8 mouse cellular contexts compared by ENCODE assay signal in genomic region chr2:147013194-147013969, GRCm38 (mm10). TPM values are rescaled to one million over a fixed set of nuclear protein-coding genes. Genes with fewer than 3 reads are reported as not detected.
DNase-seq lines count a peak whose midpoint lies in the region; ATAC-seq and TF ChIP-seq lines count a peak whose summit lies in the region.

No protein-coding gene starts in this region.

- DNase-seq in ovary, adult 18-20 months (ENCODE audit: low spot score), result peak; percentile 61
- no peak for DNase-seq in ovary, postnatal 14 days (ENCODE audit: low spot score)
- DNase-seq in embryo, embryonic 10.5 days (ENCODE audit: low spot score), result peak; percentile 93
- peak; percentile 33 to 75 for DNase-seq in gastrocnemius, postnatal 4 days (ENCODE audit: low spot score in 2 of 2)

- under 1% methylated on average over 59 of the region's 59 CpGs for WGBS in intestine, postnatal 0 days
- under 1% methylated on average over 53 of the region's 59 CpGs for WGBS in limb, embryonic 15.5 days
- under 1% methylated on average over 59 of the region's 59 CpGs for WGBS in midbrain, embryonic 15.5 days
- under 1% methylated on average over 56 of the region's 59 CpGs for WGBS in stomach, embryonic 15.5 days

- ATAC-seq in intestine, postnatal 0 days, result peak; percentile 85
- ATAC-seq in limb, embryonic 15.5 days (ENCODE audit: insufficient number of reproducible peaks, low FRiP score, low TSS enrichment, low read depth), result peak; percentile 86
- ATAC-seq in midbrain, embryonic 15.5 days (replicated peaks), result peak; percentile 93
- peak; percentile 80 for ATAC-seq in stomach, embryonic 15.5 days (ENCODE audit: insufficient read depth, low FRiP score, low read depth)

- H3K9me3 ChIP-seq in intestine, postnatal 0 days (ENCODE audit: control insufficient read depth), result no peaks in the 10 kb centered on the region
- H3K9me3 ChIP-seq in limb, embryonic 15.5 days, result no peaks in the 10 kb centered on the region
- no peaks in the 10 kb centered on the region for H3K9me3 ChIP-seq in midbrain, embryonic 15.5 days
- H3K9me3 ChIP-seq in stomach, embryonic 15.5 days, result no peaks in the 10 kb centered on the region

- H3K4me2 ChIP-seq in intestine, postnatal 0 days (replicated peaks; ENCODE audit: low read depth), result peak overlapping the region; percentile 75
- peak overlapping the region; percentile 57 for H3K4me2 ChIP-seq in limb, embryonic 15.5 days
- H3K4me2 ChIP-seq in midbrain, embryonic 15.5 days, result peak overlapping the region; percentile 55
- peak overlapping the region; percentile 66 for H3K4me2 ChIP-seq in stomach, embryonic 15.5 days

- H3K27ac ChIP-seq in intestine, postnatal 0 days (ENCODE audit: low read depth, low read length), result peak overlapping the region; percentile 99
- peak overlapping the region; percentile 99 for H3K27ac ChIP-seq in limb, embryonic 15.5 days
- H3K27ac ChIP-seq in midbrain, embryonic 15.5 days, result peak overlapping the region; percentile 99
- H3K27ac ChIP-seq in stomach, embryonic 15.5 days, result peak overlapping the region; percentile 99

- no peaks in the 10 kb centered on the region for H3K36me3 ChIP-seq in intestine, postnatal 0 days (ENCODE audit: control insufficient read depth, insufficient read depth)
- 0 out of 2 replicates have a peak, but pooled peaks cover 4% of the 10 kb centered on the region for H3K36me3 ChIP-seq in limb, embryonic 15.5 days
- H3K36me3 ChIP-seq in midbrain, embryonic 15.5 days (replicated peaks), result no peaks in the 10 kb centered on the region
- no peaks in the 10 kb centered on the region for H3K36me3 ChIP-seq in stomach, embryonic 15.5 days

- 0 out of 2 replicates have a peak, but pooled peaks cover 3% of the 10 kb centered on the region for H3K4me1 ChIP-seq in intestine, postnatal 0 days (replicated peaks; ENCODE audit: control insufficient read depth, insufficient read depth, low read length)
- H3K4me1 ChIP-seq in limb, embryonic 15.5 days, result peaks cover 11% of the 10 kb centered on the region
- H3K4me1 ChIP-seq in midbrain, embryonic 15.5 days, result peaks cover 26% of the 10 kb centered on the region
- H3K4me1 ChIP-seq in stomach, embryonic 15.5 days, result peaks cover 11% of the 10 kb centered on the region; the same call in 1 of the 2 replicates

- H3K9ac ChIP-seq in intestine, postnatal 0 days (ENCODE audit: low read depth, low read length), result peak overlapping the region; percentile 91
- H3K9ac ChIP-seq in limb, embryonic 15.5 days, result peak overlapping the region; percentile 82
- peak overlapping the region; percentile 84 for H3K9ac ChIP-seq in midbrain, embryonic 15.5 days
- H3K9ac ChIP-seq in stomach, embryonic 15.5 days, result peak overlapping the region; percentile 80

- H3K27me3 ChIP-seq in intestine, postnatal 0 days (replicated peaks; ENCODE audit: control insufficient read depth, insufficient read depth, low read length), result no peaks in the 10 kb centered on the region
- no peaks in the 10 kb centered on the region for H3K27me3 ChIP-seq in limb, embryonic 15.5 days
- no peaks in the 10 kb centered on the region for H3K27me3 ChIP-seq in midbrain, embryonic 15.5 days (replicated peaks)
- H3K27me3 ChIP-seq in stomach, embryonic 15.5 days (replicated peaks), result no peaks in the 10 kb centered on the region

- peak overlapping the region; percentile 94 for H3K4me3 ChIP-seq in intestine, postnatal 0 days (ENCODE audit: low read depth, low read length)
- H3K4me3 ChIP-seq in limb, embryonic 15.5 days, result peak overlapping the region; percentile 96
- H3K4me3 ChIP-seq in midbrain, embryonic 15.5 days, result peak overlapping the region; percentile 100
- H3K4me3 ChIP-seq in stomach, embryonic 15.5 days (replicated peaks), result peak overlapping the region; percentile 77

- TF ChIP-seq CTCF in intestine, postnatal 0 days (IDR thresholded peaks at IDR 0.05; ENCODE audit: low read depth), result no peak

RNA-seq across cellular contexts. Expression of gene Xrn2, which starts 0.6 kb away (rescaled TPM):
- 10 to 100 TPM; 38.6 to 47.5 TPM for total RNA-seq in gastrocnemius, postnatal 4 days (2021)
- polyA plus RNA-seq in intestine, postnatal 0 days (2015; fragmentation: Nextera tagmentation; extraction: Ambion mirVana), result 46.4 and 50.0 TPM in 2 replicates
- 61.1 and 62.9 TPM in 2 replicates for polyA plus RNA-seq in limb, embryonic 15.5 days (2015; fragmentation: Nextera tagmentation; extraction: Ambion mirVana)
- polyA plus RNA-seq in midbrain, embryonic 15.5 days (2015; fragmentation: Nextera tagmentation; extraction: Ambion mirVana), result 67.4 and 73.3 TPM in 2 replicates
- 62.9 and 68.2 TPM in 2 replicates for polyA plus RNA-seq in stomach, embryonic 15.5 days (2015; fragmentation: Nextera tagmentation; extraction: Ambion mirVana)
